Mouse (Mus musculus) ovary, adult 18-20 months (tissue): ENCODE results near the gene Prr12.

Source experiments
- DNase-seq: peaks from one replicate; pipeline ENCODE4 v3.0.0; 2022; ENCODE audit warnings: low spot score, mixed read lengths

Prr12 gene

GRCm38 (mm10) chr7:44997940-44998428 is 54.7 kb downstream of the Prr12 start:
- DNase-seq = no peak

DNA sequence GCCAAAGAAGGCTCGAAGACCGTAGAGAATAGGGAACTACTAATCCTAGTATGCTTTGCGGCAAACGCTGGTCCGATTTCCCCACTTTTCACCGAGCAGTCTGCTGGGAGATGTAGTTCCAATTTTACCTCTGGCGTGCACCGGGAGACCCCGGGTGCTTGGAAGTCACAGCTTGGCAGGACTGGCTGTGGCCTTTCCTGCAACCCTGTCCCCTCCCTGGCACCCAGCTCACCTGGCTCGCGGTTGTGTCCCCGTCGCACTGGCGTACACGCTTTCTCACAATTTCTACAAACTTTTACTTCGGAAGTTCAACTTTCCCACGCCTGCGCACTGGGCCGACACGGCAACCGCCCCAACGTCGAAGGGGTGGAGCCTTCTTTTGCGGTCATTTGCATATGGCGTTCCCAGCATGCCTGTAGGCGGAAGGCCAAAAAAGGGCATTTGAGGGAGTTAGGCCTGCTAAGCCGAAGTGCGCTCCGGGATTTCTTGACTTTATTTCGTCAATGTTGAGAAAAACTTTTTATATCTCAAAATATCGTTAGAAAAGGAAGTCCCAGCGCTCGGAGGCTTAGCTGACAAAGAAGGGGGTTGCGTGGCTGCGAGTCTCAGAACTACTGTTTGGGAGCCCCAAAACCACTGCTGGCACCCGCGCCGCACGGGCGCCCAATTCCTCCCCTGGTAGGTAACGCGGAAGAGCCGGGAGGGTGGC is 55.3 kb downstream of the Prr12 start, which contains the start of gene Irf3:
Gene Irf3 (plus strand): TSS at position 418 of the 709 bp plus-strand sequence.
- peak; percentile 92 for DNase-seq

GRCm38 (mm10) chr7:44996672-44997071 is 56.0 kb downstream of the Prr12 start:
- DNase-seq = no peak

DNA sequence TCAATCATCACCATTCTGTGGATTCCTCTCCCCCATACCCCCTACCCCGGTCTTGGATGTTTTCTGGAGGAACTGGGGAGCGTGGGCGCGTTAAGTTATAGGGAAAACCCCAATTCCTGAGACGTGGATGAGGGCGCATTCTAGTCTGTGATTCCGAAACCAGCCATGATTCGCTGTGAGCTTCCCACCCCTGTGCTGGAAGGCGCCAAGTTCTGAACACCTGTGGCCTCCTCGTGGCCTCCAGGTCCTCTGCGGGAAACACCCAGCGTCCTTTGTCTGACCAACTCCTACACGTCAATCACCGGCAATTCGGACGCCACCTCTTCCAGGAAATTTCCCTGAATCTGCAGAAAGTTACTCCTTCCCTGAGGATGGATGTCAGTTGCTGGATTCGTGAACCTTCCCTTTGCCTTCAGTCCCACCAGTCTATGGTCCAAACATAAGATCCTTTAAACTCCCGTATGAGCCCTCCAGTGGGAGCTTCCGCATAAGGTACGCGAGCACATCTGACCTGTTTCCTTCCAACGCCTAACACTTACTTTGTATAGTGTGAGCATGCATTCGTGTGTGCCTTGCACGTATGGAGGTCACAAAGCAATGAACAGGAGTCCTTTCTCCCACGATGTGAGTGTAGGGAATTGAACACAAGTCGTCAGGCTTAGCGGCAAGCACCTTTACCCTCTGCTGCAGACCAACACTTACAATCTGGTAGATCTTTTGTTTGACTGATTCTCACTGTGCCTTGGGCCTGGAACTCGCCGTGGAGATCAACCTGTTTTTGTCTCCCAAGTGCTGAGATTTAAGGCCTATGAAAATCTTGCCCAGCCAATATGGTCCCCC is 65.6 kb downstream of the Prr12 start:
- DNase-seq = no peak

DNA sequence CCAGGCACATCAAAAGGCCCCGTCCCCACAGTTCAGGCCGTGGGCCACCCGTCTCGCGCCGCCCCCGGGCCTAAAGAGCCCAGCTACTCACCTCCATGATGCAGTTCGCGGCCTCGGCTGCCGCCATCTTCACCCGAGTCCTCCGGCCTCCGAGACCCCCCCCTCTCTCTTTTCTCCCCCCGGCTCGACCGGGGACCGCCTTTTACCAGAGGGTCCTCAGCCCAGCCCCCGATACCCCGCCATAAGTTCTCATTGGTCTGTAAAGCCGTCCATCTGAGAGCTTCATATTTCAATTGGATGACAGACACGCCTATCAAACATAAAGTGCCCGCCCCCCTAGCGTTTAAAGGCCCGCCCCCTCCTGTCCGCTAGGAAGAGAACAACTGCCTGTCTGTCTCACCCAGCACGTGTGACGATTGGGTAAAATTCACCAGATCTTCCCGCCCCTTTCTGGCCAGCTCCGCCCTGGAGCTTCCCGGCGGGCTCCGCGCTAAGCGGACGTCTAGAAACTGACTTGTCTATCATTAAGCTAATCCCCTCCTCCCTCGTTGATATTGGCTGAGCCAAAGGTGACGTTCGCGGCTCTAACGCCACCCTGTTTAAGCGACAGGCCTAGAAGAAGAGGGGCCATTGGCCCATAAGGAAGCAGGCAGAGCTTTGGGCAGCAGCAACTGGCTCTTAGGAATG is 66.3 kb downstream of the Prr12 start, which contains the start of gene Prmt1:
Gene Prmt1 (minus strand): TSS at position 377 of the 687 bp plus-strand sequence.
- peak; percentile 99 for DNase-seq

DNA sequence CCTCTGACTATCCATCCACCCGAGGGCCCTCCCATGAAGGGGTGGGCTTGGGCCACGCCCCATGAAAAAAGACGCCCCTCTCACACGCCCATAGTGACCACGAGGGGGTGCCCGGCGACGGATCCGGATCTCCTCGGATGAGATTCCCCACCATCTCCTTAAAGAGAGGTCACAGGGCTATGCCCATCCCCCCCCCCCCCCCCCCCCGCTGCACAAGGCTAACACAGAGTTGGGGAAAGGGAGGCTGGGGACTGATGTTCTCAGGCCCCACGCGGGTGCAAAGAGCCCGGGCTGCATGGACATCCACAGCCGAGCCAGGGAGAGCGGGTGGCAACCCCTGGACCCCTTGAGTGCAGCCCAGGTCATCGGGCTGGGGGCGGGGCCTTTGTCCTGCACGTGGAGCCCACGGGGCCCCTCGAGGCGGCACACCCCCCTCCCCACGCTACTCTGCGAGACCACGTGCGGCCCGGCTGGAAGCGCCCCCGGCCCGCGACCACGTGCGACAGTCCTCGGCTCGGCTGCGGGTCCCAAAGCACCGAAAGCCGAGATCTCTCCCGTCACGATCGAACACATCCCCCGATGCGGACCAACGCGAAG is 67.0 kb downstream of the Prr12 start:
- DNase-seq = peak; percentile 69

DNA sequence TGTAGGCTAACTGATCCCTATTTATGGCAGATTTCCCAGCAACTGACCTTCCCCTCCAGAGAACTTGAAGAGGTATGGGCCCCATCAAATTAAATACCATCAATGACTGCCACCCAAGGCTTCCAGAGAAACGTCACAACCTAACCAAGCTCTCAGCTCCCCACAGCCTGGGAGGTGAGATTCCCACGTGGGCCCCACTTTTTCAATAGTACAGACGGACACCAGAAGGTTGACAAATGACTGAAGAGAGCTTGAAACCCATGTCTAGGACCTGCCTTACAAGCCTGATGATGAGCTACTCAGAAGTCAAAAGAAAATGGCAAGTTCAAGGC is 67.9 kb downstream of the Prr12 start:
- no peak for DNase-seq

DNA sequence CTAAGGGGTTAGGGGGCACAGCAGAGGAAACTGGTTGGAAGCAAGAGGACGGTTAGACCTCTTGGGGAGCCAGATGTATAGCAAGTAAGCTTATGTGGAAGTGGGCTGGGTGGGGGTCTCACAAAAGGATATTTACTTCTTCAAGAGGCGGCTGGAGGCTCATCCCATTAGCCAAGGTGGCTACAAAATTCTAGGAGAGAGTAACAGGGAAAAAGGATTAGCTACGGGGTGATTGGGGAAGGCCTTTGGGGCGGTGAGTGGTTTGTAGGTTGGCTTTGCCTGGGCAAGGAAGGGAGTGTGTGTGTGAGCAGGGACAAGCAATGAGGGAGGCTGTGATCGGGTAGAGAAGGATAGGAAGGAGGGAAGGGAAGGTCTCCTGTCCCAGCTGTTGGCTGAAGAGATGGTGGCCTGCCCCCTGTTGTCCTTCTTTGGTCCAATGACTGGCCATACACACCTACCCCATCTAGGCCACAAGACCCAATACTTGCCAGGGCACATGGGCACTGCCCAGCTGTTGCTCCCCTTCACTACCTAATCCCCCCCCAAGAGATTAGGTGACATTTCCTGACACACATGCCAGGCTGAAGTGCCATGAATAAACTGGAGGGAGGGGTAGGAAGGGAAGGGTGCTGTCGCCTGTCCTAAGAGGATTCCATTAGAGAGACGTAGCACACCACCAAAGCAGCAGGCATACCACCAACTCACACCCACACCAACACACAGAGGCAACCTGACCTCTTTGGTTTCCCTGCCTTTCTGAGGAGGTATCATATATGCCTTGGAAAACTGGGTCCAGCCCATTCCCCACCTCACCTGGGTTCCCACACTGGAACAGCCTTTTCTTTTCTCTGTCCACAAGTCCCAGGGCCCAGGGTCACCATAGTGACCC is 68.5 kb downstream of the Prr12 start:
- DNase-seq = no peak

DNA sequence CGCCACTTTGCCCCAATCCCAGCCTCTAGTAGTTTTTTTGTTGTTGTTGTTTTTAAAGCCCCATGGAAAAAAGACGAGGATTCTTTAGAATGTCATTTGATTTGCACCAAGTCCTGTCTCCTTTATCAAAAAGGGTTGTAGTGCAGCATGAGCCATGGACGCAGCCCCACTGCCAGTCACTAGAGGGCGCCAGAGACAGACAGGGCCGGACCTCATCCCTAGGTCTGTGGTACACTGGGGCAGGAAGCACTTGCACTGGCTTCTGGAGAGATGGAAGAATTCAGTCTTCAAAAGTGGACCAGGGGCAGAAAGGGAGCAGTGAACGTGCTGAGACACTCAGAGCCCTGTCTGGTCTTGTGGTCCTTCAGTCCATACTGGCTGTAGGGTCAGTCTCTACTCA is 69.6 kb downstream of the Prr12 start:
- DNase-seq = peak; percentile 59

DNA sequence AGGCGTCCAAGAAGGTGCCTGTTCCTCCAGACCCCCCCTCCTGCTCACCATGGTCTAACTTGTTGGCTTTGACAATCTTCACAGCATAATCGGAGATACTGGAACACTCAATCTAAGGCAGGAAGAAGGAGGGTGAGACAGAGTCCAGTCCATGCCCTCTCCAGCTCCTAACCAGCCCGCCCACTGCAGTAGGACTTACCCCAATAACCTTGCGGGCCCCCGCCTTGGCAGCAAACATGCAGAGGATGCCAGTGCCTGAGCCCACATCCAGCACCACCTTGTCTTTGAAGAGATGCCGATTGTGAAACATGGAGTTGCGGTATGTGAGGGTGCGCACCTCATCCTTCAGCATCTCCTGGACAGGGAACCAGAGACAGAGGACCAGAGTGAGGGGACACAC is 71.1 kb downstream of the Prr12 start:
- DNase-seq = no peak

DNA sequence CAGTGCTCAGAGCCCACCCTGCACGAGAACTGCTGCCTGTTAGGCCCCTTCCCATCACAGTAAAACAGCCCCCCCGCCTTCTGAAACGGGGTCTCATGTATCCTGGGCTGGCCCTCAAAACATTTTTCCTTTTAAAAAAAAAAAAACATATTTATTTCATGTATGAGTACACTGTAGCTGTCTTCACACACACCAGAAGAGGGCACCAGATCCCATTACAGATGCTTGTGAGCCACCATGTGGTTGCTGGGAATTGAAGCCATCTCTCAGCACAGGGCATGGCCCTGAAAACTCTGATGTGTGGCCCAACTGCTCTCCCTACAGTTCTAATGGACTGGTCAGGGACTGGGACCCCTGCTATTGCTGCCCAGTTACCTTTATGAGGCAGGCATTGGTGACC is 74.4 kb downstream of the Prr12 start:
- no peak for DNase-seq
